Mouse (Mus musculus): Measurements from ENCODE around the gene M1ap.

Gene M1ap

GRCm38 (mm10) chr6:83070247-83070310 is 123.4 kb downstream of the M1ap start, which contains the start of gene Tlx2:
TSS of gene Tlx2 (minus strand) at chr6:83070293.
- DNase-seq (ENCODE audit: low spot score in 2 of 2) = no peak

GRCm38 (mm10) chr6:83070311-83071219 is 123.9 kb downstream of the M1ap start:
- DNase-seq (ENCODE audit: low spot score in 2 of 2) = no peak

- DNase-seq (ENCODE audit: low spot score in 2 of 2) = no peak
These were observed 124.5 kb downstream of the M1ap start for GRCm38 (mm10) chr6:83071220-83071619.

- DNase-seq (ENCODE audit: low spot score in 2 of 2) = no peak
These were observed 128.3 kb downstream of the M1ap start for GRCm38 (mm10) chr6:83074979-83075378.

- no peak for DNase-seq (ENCODE audit: low spot score in 2 of 2)
These were observed 131.1 kb downstream of the M1ap start, which contains the start of gene Pcgf1 for GRCm38 (mm10) chr6:83077630-83078323. TSS of gene Pcgf1 (plus strand) at chr6:83077869.

- DNase-seq (ENCODE audit: low spot score in 2 of 2) = peak; percentile 99
These were observed 131.7 kb downstream of the M1ap start for GRCm38 (mm10) chr6:83078324-83078858.
